Mouse (Mus musculus): ENCODE results near the gene Madd.

Madd gene

DNA sequence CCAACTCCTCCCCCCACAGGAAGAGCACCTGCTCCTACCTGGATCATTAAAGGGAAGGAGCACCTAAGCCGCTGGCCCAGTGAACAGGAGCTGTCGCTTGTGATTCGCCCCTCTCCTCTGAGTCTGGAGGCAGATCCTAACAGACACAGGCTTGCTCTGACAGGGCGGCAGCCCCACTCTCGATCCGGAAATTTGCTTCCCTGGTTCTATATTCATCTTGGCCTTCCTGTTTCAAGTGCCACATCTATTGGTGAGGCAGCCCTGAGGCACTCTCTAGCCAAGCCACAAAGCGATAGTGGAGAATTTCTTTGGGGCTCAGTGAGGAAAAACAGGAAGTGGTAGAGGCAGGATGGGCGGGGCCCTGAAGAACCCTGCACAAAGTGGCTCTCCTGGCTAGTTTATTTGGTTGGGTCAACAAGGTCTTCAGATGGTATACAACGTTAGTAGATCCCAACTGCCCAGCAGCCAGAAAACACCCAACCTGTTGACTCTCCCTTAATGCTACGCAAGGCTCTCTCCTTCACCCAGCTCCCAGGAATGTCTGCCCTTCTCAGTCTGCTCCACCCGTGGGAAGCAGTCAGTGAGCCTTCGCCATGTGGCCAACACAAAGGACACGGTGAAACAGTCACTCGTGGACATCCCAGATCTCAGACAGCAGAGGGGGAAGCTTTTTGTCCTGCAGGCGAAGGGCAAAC is at the start of gene Madd:
Gene Madd, minus strand, starts transcription at position 127 of the 695 bp plus-strand sequence.
- no peak for DNase-seq

DNA sequence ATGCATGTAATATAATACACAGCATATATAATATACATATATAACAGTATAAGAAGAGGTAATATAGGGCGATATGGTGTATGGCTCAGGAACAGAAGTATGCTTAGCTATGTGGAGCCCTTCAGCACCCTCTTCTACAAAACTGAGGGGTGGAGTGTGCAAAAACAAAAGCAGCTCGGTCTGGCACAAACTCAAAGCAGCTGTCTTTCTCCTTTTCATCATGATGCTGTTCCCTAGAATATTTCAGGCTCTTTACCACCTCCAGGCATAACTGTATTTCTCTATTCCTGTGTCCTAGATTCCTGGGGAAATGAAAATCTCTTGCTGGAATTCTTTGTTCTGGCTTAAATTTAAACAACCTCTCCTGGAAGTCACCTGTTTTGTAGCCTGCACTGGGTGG is 46.1 kb upstream of the Madd start:
- no peak for DNase-seq

DNA sequence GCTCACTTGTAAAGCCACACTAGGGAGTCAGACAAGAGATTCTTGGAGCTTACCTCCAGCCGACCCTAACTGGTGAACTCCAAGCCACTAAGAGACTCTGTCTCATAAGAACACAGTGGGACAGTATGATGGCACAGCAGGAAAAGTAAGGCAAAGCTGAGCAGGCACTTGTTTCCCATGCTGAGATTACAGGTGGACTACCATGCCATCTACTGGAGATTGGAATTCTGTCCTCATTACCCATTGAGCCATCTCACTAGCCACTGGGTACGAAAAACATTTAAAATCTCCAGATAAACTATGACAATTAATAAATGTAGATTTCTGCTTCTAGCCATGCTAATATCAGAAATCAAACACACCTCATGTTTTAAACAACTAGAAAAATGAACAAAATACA is 40.0 kb upstream of the Madd start:
- no peak for DNase-seq

GRCm38 (mm10) chr2:91220501-91220900 is 36.9 kb upstream of the Madd start:
- DNase-seq, result no peak

DNA sequence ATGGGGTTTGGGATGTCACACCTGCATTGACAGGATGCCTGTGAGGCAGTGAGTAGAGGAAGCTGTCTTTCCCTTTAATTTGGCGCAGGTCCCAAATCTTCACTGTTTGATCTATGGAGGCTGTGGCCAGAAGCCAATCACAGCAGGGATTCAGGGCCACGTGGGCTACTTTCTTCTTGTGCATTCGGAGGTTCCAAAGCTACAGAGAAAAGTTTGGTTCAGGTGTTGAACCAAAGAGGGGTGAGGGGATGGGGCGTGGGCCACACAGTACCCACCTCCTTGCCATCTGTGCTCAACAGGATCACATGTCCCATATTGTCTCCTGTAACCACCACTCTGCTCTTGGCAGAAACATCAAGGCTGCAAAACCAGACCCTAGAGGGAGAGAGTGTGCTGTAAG is 33.4 kb upstream of the Madd start:
- DNase-seq, result peak; percentile 35 to 42

GRCm38 (mm10) chr2:91213311-91213710 is 29.7 kb upstream of the Madd start:
- DNase-seq, result no peak

- no peak for DNase-seq
Measured at GRCm38 (mm10) chr2:91206254-91206775, 22.7 kb upstream of the Madd start.

- no peak for DNase-seq
Measured at GRCm38 (mm10) chr2:91202972-91203656, 19.5 kb upstream of the Madd start.

DNA sequence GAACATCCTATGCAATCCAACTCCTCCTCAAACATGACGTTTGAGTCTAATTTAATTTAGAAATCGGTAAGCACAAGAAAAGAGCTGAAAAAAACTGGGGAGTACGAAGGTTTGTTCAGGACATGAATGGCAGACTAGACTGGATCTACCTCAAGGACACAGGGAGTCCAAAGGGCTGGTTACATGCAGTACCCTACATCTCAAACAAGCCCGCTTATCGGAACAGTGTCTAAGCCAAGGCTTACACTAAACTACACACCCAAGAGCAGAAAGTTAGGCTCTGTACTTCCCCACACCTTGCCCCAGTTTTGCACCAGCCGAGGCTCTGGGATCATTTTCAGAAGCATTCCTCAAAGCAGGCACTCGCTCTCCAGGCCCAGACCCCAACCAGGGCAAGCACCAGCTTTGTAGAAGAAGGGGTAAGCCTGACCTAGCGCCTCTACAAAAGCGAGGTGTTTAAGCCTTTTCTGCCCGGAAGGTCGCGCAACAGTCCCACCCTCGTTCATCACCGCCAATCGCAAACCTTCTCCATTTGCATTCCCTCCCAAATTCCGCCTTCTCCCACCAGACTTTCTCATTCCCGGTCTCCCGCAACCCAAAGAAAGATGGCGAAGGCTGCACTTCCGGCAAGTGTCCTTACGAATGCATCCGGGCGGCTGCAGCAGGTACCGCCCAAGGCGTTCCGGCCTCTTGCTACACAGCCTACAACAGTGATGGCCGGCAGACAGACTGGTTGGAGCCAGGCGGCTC is 18.8 kb upstream of the Madd start, which contains the start of the genes Nr1h3 and Acp2:
Gene Nr1h3, minus strand, starts transcription at position 613 of the 750 bp plus-strand sequence.
Gene Acp2, plus strand, starts transcription at position 664 of the 750 bp plus-strand sequence.
- DNase-seq, result peak; percentile 94 to 99

- no peak for DNase-seq
Measured at GRCm38 (mm10) chr2:91198888-91199287, 15.3 kb upstream of the Madd start.

DNA sequence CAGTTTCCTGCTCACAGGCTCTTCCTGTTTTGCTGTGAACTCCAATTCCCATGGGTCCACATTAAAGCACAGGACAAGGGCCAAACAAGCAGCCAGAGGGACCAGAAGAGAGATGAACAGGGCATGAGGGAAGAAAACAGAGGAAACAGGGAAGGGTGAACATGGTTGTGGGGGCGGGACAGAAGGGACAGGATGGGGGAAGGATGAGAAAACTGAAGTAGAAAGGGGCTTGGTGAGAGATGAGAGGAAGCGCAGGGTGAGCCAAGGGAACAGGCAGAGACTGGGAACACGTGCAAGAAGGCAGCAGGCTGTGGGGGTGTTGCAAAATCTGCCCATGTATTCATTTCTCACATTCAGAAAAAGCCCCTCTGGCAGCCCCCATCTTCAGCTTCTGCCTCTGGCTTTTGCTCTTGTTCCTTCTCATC is 13.0 kb upstream of the Madd start:
- no peak for DNase-seq

DNA sequence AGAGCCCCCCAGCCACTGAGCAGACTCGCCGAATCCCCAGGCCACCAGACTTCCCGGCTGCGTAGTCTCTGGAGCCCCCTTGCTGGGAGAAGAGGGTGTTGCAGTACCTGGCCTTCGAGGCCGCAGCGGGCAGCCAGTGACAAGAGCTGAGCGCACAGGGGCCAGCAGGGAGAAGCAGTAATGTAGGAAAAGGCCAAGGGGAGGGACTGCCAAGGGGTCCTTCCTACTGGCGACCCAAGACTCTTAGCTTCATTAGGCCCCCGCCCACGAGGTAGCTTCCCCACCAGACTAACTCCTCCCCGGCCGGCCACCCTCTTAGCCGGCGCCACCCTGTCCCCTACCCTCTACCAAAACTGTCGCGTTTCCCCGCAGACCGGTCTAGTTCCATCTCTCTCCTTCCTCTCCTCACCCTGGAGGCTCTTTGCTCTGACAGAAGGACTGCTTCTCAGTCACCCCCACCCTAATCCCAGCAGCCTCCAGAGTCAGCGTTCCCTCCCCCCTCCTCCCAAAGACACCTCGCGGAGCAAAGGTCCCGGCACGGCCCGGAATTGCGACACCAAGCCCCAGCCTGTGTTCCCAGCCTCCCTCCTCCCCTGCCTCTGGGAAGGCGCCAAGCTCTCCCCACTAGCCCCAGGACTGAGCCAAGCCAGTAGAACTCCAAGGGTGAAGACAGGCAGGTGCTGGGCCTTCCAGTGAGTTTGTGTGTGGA is 11.1 kb upstream of the Madd start:
- peak; percentile 56 to 69 for DNase-seq

- DNase-seq, result no peak
Measured at GRCm38 (mm10) chr2:91190501-91190900, 6.9 kb upstream of the Madd start.

DNA sequence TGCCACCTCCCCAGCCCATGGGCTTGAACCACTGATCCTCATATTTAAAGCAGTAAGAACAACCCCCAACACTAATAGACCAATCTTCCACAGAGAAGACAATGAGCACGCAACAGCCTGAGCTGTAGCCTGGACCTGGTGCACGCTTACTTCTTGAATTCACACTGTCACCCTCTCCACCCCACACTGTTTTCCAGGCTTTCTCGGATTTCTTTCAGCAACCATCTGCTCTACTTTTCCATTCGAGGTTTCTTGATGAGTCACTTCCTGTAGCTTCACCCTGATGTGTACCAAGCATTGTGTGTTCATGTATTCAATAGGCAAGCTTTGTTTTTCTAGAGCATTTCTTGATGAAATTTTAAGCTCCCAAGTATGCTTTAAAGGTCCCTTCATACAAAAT is 3.8 kb upstream of the Madd start:
- DNase-seq, result no peak

DNA sequence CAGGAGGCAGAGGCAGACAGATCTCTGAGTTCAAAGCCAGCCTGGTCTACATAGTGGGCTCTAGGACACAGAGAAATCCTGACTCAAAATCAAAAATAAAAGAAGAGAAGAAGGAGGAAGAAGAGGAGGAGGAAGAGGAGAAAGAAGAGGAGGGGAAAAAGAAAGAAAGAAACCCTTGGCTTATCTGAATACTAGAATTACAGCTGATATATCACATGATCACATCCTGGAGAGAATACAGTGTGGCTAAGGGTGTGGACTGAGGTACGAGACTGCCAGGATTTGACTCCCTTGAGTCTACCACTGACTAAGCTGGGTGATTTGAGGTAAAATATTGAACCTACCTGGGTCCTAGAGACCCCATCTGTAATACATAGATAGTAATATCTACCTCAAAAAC is 2.6 kb upstream of the Madd start:
- no peak for DNase-seq

DNA sequence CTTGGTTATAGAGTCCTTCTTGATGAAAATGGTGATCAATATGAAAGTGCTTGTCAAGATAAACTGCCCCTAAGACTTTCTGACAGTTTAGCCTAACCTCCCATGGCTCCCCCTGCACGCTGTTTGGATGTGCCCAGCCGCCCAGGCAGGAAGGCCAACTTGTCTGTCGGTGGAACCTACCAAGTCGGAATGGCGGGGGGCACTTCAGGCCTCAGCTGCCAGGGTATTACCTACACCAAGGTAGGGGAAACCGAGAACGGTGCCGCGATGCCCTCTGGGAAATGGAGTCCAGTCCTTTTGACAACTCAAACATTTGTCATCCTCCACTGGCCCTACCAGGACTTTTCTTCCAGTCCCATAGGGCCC is 506 bp downstream of the Madd start:
- DNase-seq, result peak; percentile 99

- peak; percentile 88 to 95 for DNase-seq
Measured at GRCm38 (mm10) chr2:91182405-91183147, 1.1 kb downstream of the Madd start.

DNA sequence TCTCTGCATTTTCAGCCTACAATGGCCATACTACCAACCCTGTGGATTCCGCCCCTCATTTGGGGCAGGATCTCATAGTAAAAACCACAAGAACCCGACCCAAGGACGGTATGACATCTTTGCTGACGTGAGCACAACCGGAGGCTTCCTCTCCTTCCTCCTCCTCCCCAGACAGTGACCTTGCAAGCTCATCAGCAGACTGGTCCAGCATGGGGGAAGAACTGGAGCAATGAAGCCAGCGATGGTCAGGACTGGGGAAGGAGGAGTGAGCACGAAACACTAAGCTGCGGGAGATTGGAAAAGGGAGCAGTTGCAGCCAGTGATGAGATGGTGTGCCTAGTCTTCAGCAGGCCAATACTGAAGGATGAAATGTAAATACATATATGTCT is 1.6 kb downstream of the Madd start:
- DNase-seq, result peak; percentile 56 to 64

GRCm38 (mm10) chr2:91180706-91181105 is 2.9 kb downstream of the Madd start:
- DNase-seq, result peak; percentile 51 to 53

GRCm38 (mm10) chr2:91179825-91180224 is 3.8 kb downstream of the Madd start:
- no peak for DNase-seq

- no peak for DNase-seq
Measured at GRCm38 (mm10) chr2:91176234-91176633, 7.4 kb downstream of the Madd start.

GRCm38 (mm10) chr2:91175490-91175889 is 8.1 kb downstream of the Madd start:
- no peak for DNase-seq

All from cerebellum, postnatal 36 days (tissue).